Comparison of ENCODE assay signal across 30 mouse cellular contexts in genomic region chr11:117772352-117772751, GRCm38 (mm10). TPM values are rescaled to one million over a fixed set of nuclear protein-coding genes. Genes with fewer than 3 reads are reported as not detected.
DNase-seq lines count a peak whose midpoint lies in the region; ATAC-seq lines count a peak whose summit lies in the region.
"Had no signal": no experiment of that assay in that cellular context is flagged by ENCODE, and none has a peak within 500 bp of the region (broad histone marks: within the 10 kb centered on the region; RNA-seq: fewer than 3 reads in every experiment).

No protein-coding gene starts in this region.

- H3K27ac ChIP-seq in hindbrain, embryonic 10.5 days = peak overlapping the region; percentile 40; the same call in 1 of the 2 replicates
- H3K27ac ChIP-seq in hindbrain, embryonic 14.5 days = no peak overlapping the region
- H3K27ac ChIP-seq: embryonic facial prominence, embryonic 12.5 days; embryonic facial prominence, embryonic 15.5 days; gastrocnemius, adult 2 months; heart, adult 2 months; hindbrain, embryonic 13.5 days; hindbrain, postnatal 0 days; intestine, embryonic 15.5 days had no signal

- no peak for DNase-seq in hindbrain, embryonic 10.5 days (ENCODE audit: low spot score)
- no peak for DNase-seq in hindbrain, embryonic 14.5 days (ENCODE audit: low spot score)
- DNase-seq in naive thymus-derived CD4-positive, alpha-beta T cell, adult 2 months (ENCODE audit: low read depth) = peak; percentile 43
- no peak for DNase-seq in cerebellum, postnatal 10 days
- DNase-seq: adrenal gland, adult 2 months; adrenal gland, postnatal 14 days; cerebellum, adult 11-12 months; cerebellum, adult 8-10 months; cerebellum, postnatal 14 days; forebrain, postnatal 0 days; gastrocnemius, adult 2 months; gastrocnemius, postnatal 14 days; heart, adult 2 months; kidney, adult 11 months; kidney, adult 8-10 months had no signal

- H3K4me2 ChIP-seq in hindbrain, embryonic 14.5 days (replicated peaks) = no peak overlapping the region
- H3K4me2 ChIP-seq: embryonic facial prominence, embryonic 12.5 days; embryonic facial prominence, embryonic 15.5 days; heart, embryonic 11.5 days; hindbrain, embryonic 13.5 days; intestine, embryonic 15.5 days had no signal

- 96% methylated on average over 7 of the region's 7 CpGs for WGBS in hindbrain, embryonic 10.5 days
- WGBS in hindbrain, embryonic 14.5 days = 93% methylated on average over 7 of the region's 7 CpGs

- ATAC-seq in hindbrain, embryonic 14.5 days (ENCODE audit: low FRiP score) = no peak
- peak; percentile 74 for ATAC-seq in activated CD4-positive, CD25-positive, alpha-beta regulatory T cell, adult 4 months
- ATAC-seq in megakaryocyte progenitor cell, adult 5-6 weeks (replicated peaks; ENCODE audit: poor library complexity) = no peak
- ATAC-seq: forebrain, embryonic 14.5 days; forebrain, postnatal 0 days; hindbrain, postnatal 0 days; intestine, embryonic 15.5 days; Patski had no signal

- no peak overlapping the region for H3K9ac ChIP-seq in hindbrain, embryonic 14.5 days
- H3K9ac ChIP-seq: embryonic facial prominence, embryonic 12.5 days; embryonic facial prominence, embryonic 15.5 days; forebrain, postnatal 0 days; hindbrain, embryonic 13.5 days; intestine, embryonic 15.5 days had no signal

- peaks cover 10% of the 10 kb centered on the region for H3K4me1 ChIP-seq in hindbrain, embryonic 10.5 days (replicated peaks)
- H3K4me1 ChIP-seq in hindbrain, embryonic 14.5 days (replicated peaks; ENCODE audit: control insufficient read depth, insufficient read depth, low read length) = 0 out of 2 replicates have a peak, but pooled peaks cover 3% of the 10 kb centered on the region
- H3K4me1 ChIP-seq: embryonic facial prominence, embryonic 12.5 days; embryonic facial prominence, embryonic 15.5 days had no signal

- no peaks in the 10 kb centered on the region for H3K27me3 ChIP-seq in hindbrain, embryonic 10.5 days (ENCODE audit: insufficient read depth, poor library complexity, severe bottlenecking)
- no peaks in the 10 kb centered on the region for H3K27me3 ChIP-seq in hindbrain, embryonic 14.5 days (ENCODE audit: control insufficient read depth, insufficient read depth, low read length)
- H3K27me3 ChIP-seq: embryonic facial prominence, embryonic 12.5 days; embryonic facial prominence, embryonic 15.5 days; hindbrain, embryonic 13.5 days; intestine, embryonic 15.5 days; Patski had no signal

- no peak overlapping the region for H3K4me3 ChIP-seq in hindbrain, embryonic 10.5 days
- no peak overlapping the region for H3K4me3 ChIP-seq in hindbrain, embryonic 14.5 days (replicated peaks; ENCODE audit: low read length)
- H3K4me3 ChIP-seq: embryonic facial prominence, embryonic 12.5 days; embryonic facial prominence, embryonic 15.5 days; gastrocnemius, adult 2 months; heart, adult 2 months; hindbrain, embryonic 13.5 days; intestine, embryonic 15.5 days had no signal

- no peaks in the 10 kb centered on the region for H3K9me3 ChIP-seq in hindbrain, embryonic 10.5 days
- H3K9me3 ChIP-seq in hindbrain, embryonic 14.5 days (ENCODE audit: control insufficient read depth, low read length) = no peaks in the 10 kb centered on the region
- H3K9me3 ChIP-seq: embryonic facial prominence, embryonic 12.5 days; embryonic facial prominence, embryonic 15.5 days; G1E; hindbrain, embryonic 13.5 days; intestine, embryonic 15.5 days had no signal

- peaks cover 47% of the 10 kb centered on the region for H3K36me3 ChIP-seq in hindbrain, embryonic 10.5 days
- no peaks in the 10 kb centered on the region for H3K36me3 ChIP-seq in hindbrain, embryonic 14.5 days (replicated peaks; ENCODE audit: control insufficient read depth, insufficient read depth)
- H3K36me3 ChIP-seq: hindbrain, embryonic 13.5 days had no signal

RNA-seq across cellular contexts. Expression of gene Tmc8, which starts 9.5 kb away (rescaled TPM):
- polyA plus RNA-seq in hindbrain, embryonic 10.5 days (2016; fragmentation: Nextera tagmentation; extraction: Ambion mirVana) = 1.5 TPM in 2 replicates
- 0.48 and 0.68 TPM in 2 replicates for polyA plus RNA-seq in hindbrain, embryonic 14.5 days (2014; fragmentation: Nextera tagmentation; extraction: Ambion mirVana)
- polyA plus RNA-seq in activated CD4-positive, CD25-positive, alpha-beta regulatory T cell, adult 4 months (2017; shearing (Covaris generic)) = 10 to 100 TPM; 26.8 to 45.3 TPM
- total RNA-seq in megakaryocyte progenitor cell, adult 5-6 weeks (2015) = 2.1 and 3.1 TPM in 2 replicates
- 2.0 and 2.1 TPM in 2 replicates for total RNA-seq in megakaryocyte progenitor cell, adult 5-6 weeks (2017)

RNA-seq across cellular contexts. Expression of gene Tmc6, which starts 9.6 kb away (rescaled TPM):
- 13.3 and 17.9 TPM in 2 replicates for polyA plus RNA-seq in hindbrain, embryonic 10.5 days (2016; fragmentation: Nextera tagmentation; extraction: Ambion mirVana)
- 3.3 and 4.9 TPM in 2 replicates for polyA plus RNA-seq in hindbrain, embryonic 14.5 days (2014; fragmentation: Nextera tagmentation; extraction: Ambion mirVana)
- 100 to 1,000 TPM in 1 of 2 experiments, 10 to 100 TPM in 1; 88.2 to 107 TPM for polyA plus RNA-seq in activated CD4-positive, CD25-positive, alpha-beta regulatory T cell, adult 4 months (2017; shearing (Covaris generic))
- 34.0 and 50.6 TPM in 2 replicates for total RNA-seq in megakaryocyte progenitor cell, adult 5-6 weeks (2015)
- 8.6 and 13.1 TPM in 2 replicates for total RNA-seq in megakaryocyte progenitor cell, adult 5-6 weeks (2017)

RNA-seq across cellular contexts. Expression of gene 6030468B19Rik, which starts 25.1 kb away (rescaled TPM):
- 1.2 and 2.2 TPM in 2 replicates for polyA plus RNA-seq in hindbrain, embryonic 10.5 days (2016; fragmentation: Nextera tagmentation; extraction: Ambion mirVana)
- polyA plus RNA-seq in hindbrain, embryonic 14.5 days (2014; fragmentation: Nextera tagmentation; extraction: Ambion mirVana) = 0.24 TPM in 1 of 2 replicates, not detected in the other
- 1 to 10 TPM; 1.3 to 1.9 TPM for polyA plus RNA-seq in activated CD4-positive, CD25-positive, alpha-beta regulatory T cell, adult 4 months (2017; shearing (Covaris generic))
- total RNA-seq in megakaryocyte progenitor cell, adult 5-6 weeks (2015) = 0.37 and 0.76 TPM in 2 replicates
- not detected in 2 replicates for total RNA-seq in megakaryocyte progenitor cell, adult 5-6 weeks (2017)
- total RNA-seq: adrenal gland, adult 2 months; forebrain, postnatal 0 days; gastrocnemius, adult 2 months; gastrocnemius, postnatal 14 days; heart, adult 2 months; heart, postnatal 25 days; hindbrain, postnatal 0 days had no signal
- polyA plus RNA-seq: adrenal gland, adult 2 months; forebrain, embryonic 14.5 days; forebrain, postnatal 0 days; gonadal fat pad, adult 2 months; heart, postnatal 0 days; hindbrain, embryonic 13.5 days; hindbrain, postnatal 0 days; Patski had no signal

RNA-seq across cellular contexts. Expression of gene Gm20708, which starts 37.1 kb away (rescaled TPM):
- polyA plus RNA-seq in hindbrain, embryonic 10.5 days (2016; fragmentation: Nextera tagmentation; extraction: Ambion mirVana) = 0.30 and 0.31 TPM in 2 replicates
- polyA plus RNA-seq in hindbrain, embryonic 14.5 days (2014; fragmentation: Nextera tagmentation; extraction: Ambion mirVana) = 0.89 and 1.0 TPM in 2 replicates
- 1 to 10 TPM; 3.8 to 5.6 TPM for polyA plus RNA-seq in activated CD4-positive, CD25-positive, alpha-beta regulatory T cell, adult 4 months (2017; shearing (Covaris generic))
- 2.2 and 2.5 TPM in 2 replicates for total RNA-seq in megakaryocyte progenitor cell, adult 5-6 weeks (2015)
- 0.92 TPM in 1 of 2 replicates, not detected in the other for total RNA-seq in megakaryocyte progenitor cell, adult 5-6 weeks (2017)
- total RNA-seq: hematopoietic stem cell, adult 5-6 weeks; hindbrain, postnatal 0 days had no signal

RNA-seq across cellular contexts. Expression of gene Syngr2, which starts 37.1 kb away (rescaled TPM):
- polyA plus RNA-seq in hindbrain, embryonic 10.5 days (2016; fragmentation: Nextera tagmentation; extraction: Ambion mirVana) = 33.7 and 42.3 TPM in 2 replicates
- 17.6 and 18.9 TPM in 2 replicates for polyA plus RNA-seq in hindbrain, embryonic 14.5 days (2014; fragmentation: Nextera tagmentation; extraction: Ambion mirVana)
- 100 to 1,000 TPM in 1 of 2 experiments, 10 to 100 TPM in 1; 76.0 to 131 TPM for polyA plus RNA-seq in activated CD4-positive, CD25-positive, alpha-beta regulatory T cell, adult 4 months (2017; shearing (Covaris generic))
- 223 and 243 TPM in 2 replicates for total RNA-seq in megakaryocyte progenitor cell, adult 5-6 weeks (2015)
- 154 and 164 TPM in 2 replicates for total RNA-seq in megakaryocyte progenitor cell, adult 5-6 weeks (2017)

Comparison
In these comparisons a context has a peak if more than half of its experiments do, and no peak if none do; other contexts are left out.
1. RNA of gene Tmc8, which starts 9.5 kb away (polyA plus RNA-seq): 26.8 to 45.3 TPM in activated CD4-positive, CD25-positive, alpha-beta regulatory T cell, adult 4 months; 1.5 TPM in hindbrain, embryonic 10.5 days and 0.48 to 0.68 TPM in hindbrain, embryonic 14.5 days; every median in the first group is over 10 times any median in the second.